ENCODE assay signal across 11 mouse cellular contexts in the genomic region with DNA sequence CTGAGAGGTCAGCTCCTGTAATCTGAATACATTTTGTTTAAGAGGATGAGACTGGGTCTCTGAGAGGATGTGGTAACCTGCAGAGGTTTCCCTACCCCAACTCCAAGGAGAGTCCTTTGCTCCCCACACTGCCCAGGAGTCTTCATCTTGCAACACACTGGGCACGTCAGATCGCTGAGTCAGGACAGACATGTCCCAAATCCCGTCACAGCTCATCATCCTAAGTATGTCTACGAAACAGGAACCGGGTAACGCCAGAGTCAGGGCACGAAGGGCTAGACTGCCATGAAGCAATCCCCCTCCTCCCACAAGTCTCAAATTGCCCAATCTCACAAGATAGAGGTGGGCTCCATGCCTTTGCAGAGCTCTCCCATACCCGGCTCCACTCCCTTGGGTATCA. TPM values are rescaled to one million over a fixed set of nuclear protein-coding genes. Genes with fewer than 3 reads are reported as not detected.
DNase-seq lines count a peak whose midpoint lies in the region; ATAC-seq and TF ChIP-seq lines count a peak whose summit lies in the region.
"Had no signal": no experiment of that assay in that cellular context is flagged by ENCODE, and none has a peak within 500 bp of the region (broad histone marks: within the 10 kb centered on the region; RNA-seq: fewer than 3 reads in every experiment).

No protein-coding gene starts in this region.

- intact Hi-C loops in heart, postnatal 10 days (cut with DNase I): no loop called here

- 86% methylated on average over 8 of the region's 8 CpGs for WGBS in heart, embryonic 14.5 days
- WGBS in midbrain, embryonic 13.5 days: 85% methylated on average over 8 of the region's 8 CpGs
- 93% methylated on average over 8 of the region's 8 CpGs for WGBS in midbrain, embryonic 14.5 days
- WGBS in lung, embryonic 15.5 days: 62% methylated on average over 8 of the region's 8 CpGs
- WGBS in stomach, postnatal 0 days: 78% methylated on average over 8 of the region's 8 CpGs

- no peak for DNase-seq in heart, postnatal 10 days
- DNase-seq in midbrain, embryonic 14.5 days: no peak
- DNase-seq in stomach, postnatal 0 days (ENCODE audit: low spot score): no peak
- no peak for DNase-seq in gastrocnemius, postnatal 25 days
- no peak for DNase-seq in cerebellum, adult 11-12 months
- DNase-seq: adrenal gland, adult 8-10 months; embryo, embryonic 11 days; layer of hippocampus, postnatal 36 days had no signal

- H3K4me1 ChIP-seq in heart, embryonic 14.5 days (ENCODE audit: control insufficient read depth in 2 of 2, insufficient read depth in 2 of 2, low read length in 2 of 2): peaks cover 13 to 17% of the 10 kb centered on the region in 2 experiments
- H3K4me1 ChIP-seq in midbrain, embryonic 13.5 days (replicated peaks): peaks cover 27% of the 10 kb centered on the region
- peaks cover 21% of the 10 kb centered on the region for H3K4me1 ChIP-seq in midbrain, embryonic 14.5 days (ENCODE audit: control insufficient read depth, insufficient read depth, low read length)
- peaks cover 26% of the 10 kb centered on the region for H3K4me1 ChIP-seq in lung, embryonic 15.5 days
- H3K4me1 ChIP-seq in stomach, postnatal 0 days (replicated peaks; ENCODE audit: control insufficient read depth, insufficient read depth): peaks cover 8% of the 10 kb centered on the region

- no peaks in the 10 kb centered on the region for H3K9me3 ChIP-seq in heart, embryonic 14.5 days (ENCODE audit: control insufficient read depth, low read length)
- H3K9me3 ChIP-seq in midbrain, embryonic 13.5 days: no peaks in the 10 kb centered on the region
- no peaks in the 10 kb centered on the region for H3K9me3 ChIP-seq in midbrain, embryonic 14.5 days (ENCODE audit: control insufficient read depth, low read length)
- no peaks in the 10 kb centered on the region for H3K9me3 ChIP-seq in lung, embryonic 15.5 days
- H3K9me3 ChIP-seq in stomach, postnatal 0 days (ENCODE audit: control insufficient read depth, low read length): no peaks in the 10 kb centered on the region

- no peak overlapping the region for H3K27ac ChIP-seq in heart, embryonic 14.5 days (replicated peaks in 1 of 2; ENCODE audit: control insufficient read depth in 1 of 2, insufficient read depth in 1 of 2, low read depth in 2 of 2, low read length in 2 of 2)
- no peak overlapping the region for H3K27ac ChIP-seq in midbrain, embryonic 13.5 days
- H3K27ac ChIP-seq in midbrain, embryonic 14.5 days (replicated peaks; ENCODE audit: low read depth, low read length): no peak overlapping the region
- no peak overlapping the region for H3K27ac ChIP-seq in lung, embryonic 15.5 days
- no peak overlapping the region for H3K27ac ChIP-seq in stomach, postnatal 0 days (replicated peaks)

- H3K9ac ChIP-seq in heart, embryonic 14.5 days (ENCODE audit: low read length): no peak overlapping the region
- H3K9ac ChIP-seq in midbrain, embryonic 13.5 days (replicated peaks): no peak overlapping the region
- H3K9ac ChIP-seq in midbrain, embryonic 14.5 days (replicated peaks; ENCODE audit: low read length): no peak overlapping the region
- H3K9ac ChIP-seq in lung, embryonic 15.5 days: no peak overlapping the region
- peak overlapping the region; percentile 23; the same call in 1 of the 2 replicates for H3K9ac ChIP-seq in stomach, postnatal 0 days (ENCODE audit: low read length)

- no peaks in the 10 kb centered on the region for H3K27me3 ChIP-seq in heart, embryonic 14.5 days (ENCODE audit: control insufficient read depth, insufficient read depth, low read length)
- no peaks in the 10 kb centered on the region for H3K27me3 ChIP-seq in midbrain, embryonic 13.5 days
- no peaks in the 10 kb centered on the region for H3K27me3 ChIP-seq in midbrain, embryonic 14.5 days (ENCODE audit: control insufficient read depth, insufficient read depth, low read length)
- H3K27me3 ChIP-seq in lung, embryonic 15.5 days: no peaks in the 10 kb centered on the region
- no peaks in the 10 kb centered on the region for H3K27me3 ChIP-seq in stomach, postnatal 0 days (ENCODE audit: control insufficient read depth, insufficient read depth, low read length)

- peaks cover 46% of the 10 kb centered on the region for H3K36me3 ChIP-seq in heart, embryonic 14.5 days (ENCODE audit: control insufficient read depth, insufficient read depth, low read length)
- H3K36me3 ChIP-seq in midbrain, embryonic 13.5 days: peaks cover 46% of the 10 kb centered on the region
- H3K36me3 ChIP-seq in midbrain, embryonic 14.5 days (ENCODE audit: control insufficient read depth, insufficient read depth, low read length): peaks cover 46% of the 10 kb centered on the region
- H3K36me3 ChIP-seq in lung, embryonic 15.5 days: peaks cover 37% of the 10 kb centered on the region
- H3K36me3 ChIP-seq in stomach, postnatal 0 days (ENCODE audit: control insufficient read depth, insufficient read depth, low read length): peaks cover 23% of the 10 kb centered on the region

- ATAC-seq in heart, embryonic 14.5 days (ENCODE audit: insufficient number of reproducible peaks, insufficient read depth, low FRiP score, low read depth): no peak
- no peak for ATAC-seq in midbrain, embryonic 13.5 days
- ATAC-seq in midbrain, embryonic 14.5 days (ENCODE audit: low FRiP score, low TSS enrichment): no peak
- no peak for ATAC-seq in lung, embryonic 15.5 days (ENCODE audit: borderline replicate concordance, extremely low read depth, low FRiP score, low TSS enrichment)
- ATAC-seq in stomach, postnatal 0 days (ENCODE audit: low FRiP score, low TSS enrichment): no peak

- TF ChIP-seq EP300 in stomach, postnatal 0 days (optimal IDR thresholded peaks at IDR 0.05): no peak

- TF ChIP-seq CTCF in stomach, postnatal 0 days (IDR thresholded peaks at IDR 0.05; ENCODE audit: low read depth): no peak

- no peak overlapping the region for H3K4me3 ChIP-seq in heart, embryonic 14.5 days (ENCODE audit: control insufficient read depth in 1 of 2, insufficient read depth in 1 of 2, low read depth in 1 of 2, low read length in 2 of 2)
- H3K4me3 ChIP-seq in midbrain, embryonic 13.5 days (replicated peaks): no peak overlapping the region
- H3K4me3 ChIP-seq in midbrain, embryonic 14.5 days (replicated peaks; ENCODE audit: low read depth, low read length): no peak overlapping the region
- H3K4me3 ChIP-seq in lung, embryonic 15.5 days: no peak overlapping the region
- H3K4me3 ChIP-seq in stomach, postnatal 0 days (ENCODE audit: low read depth, low read length): no peak overlapping the region

- H3K4me2 ChIP-seq in heart, embryonic 14.5 days (ENCODE audit: low read length): 0 out of 2 replicates have a peak overlapping the region, but pooled peaks have one; percentile 6
- peak overlapping the region; percentile 74 for H3K4me2 ChIP-seq in midbrain, embryonic 13.5 days (replicated peaks)
- H3K4me2 ChIP-seq in midbrain, embryonic 14.5 days (ENCODE audit: low read length): no peak overlapping the region
- H3K4me2 ChIP-seq in lung, embryonic 15.5 days: peak overlapping the region; percentile 83
- no peak overlapping the region for H3K4me2 ChIP-seq in stomach, postnatal 0 days (replicated peaks; ENCODE audit: low read depth)

RNA-seq across cellular contexts. Expression of gene Lrpap1, which starts 2.5 kb away (rescaled TPM):
- polyA plus RNA-seq in heart, embryonic 14.5 days (2014; fragmentation: Nextera tagmentation; extraction: Ambion mirVana): 124 and 150 TPM in 2 replicates
- total RNA-seq in heart, postnatal 10 days (2021): 10 to 100 TPM; 52.6 to 58.3 TPM
- polyA plus RNA-seq in midbrain, embryonic 13.5 days (2015; fragmentation: Nextera tagmentation; extraction: Ambion mirVana): 108 and 114 TPM in 2 replicates
- polyA plus RNA-seq in midbrain, embryonic 14.5 days (2014; fragmentation: Nextera tagmentation; extraction: Ambion mirVana): 132 and 136 TPM in 2 replicates
- 130 and 145 TPM in 2 replicates for polyA plus RNA-seq in lung, embryonic 15.5 days (2015; fragmentation: Nextera tagmentation; extraction: Ambion mirVana)
- polyA plus RNA-seq in stomach, postnatal 0 days (2015; fragmentation: Nextera tagmentation; extraction: Ambion mirVana): 101 and 116 TPM in 2 replicates
- 10 to 100 TPM; 22.2 to 35.2 TPM for total RNA-seq in gastrocnemius, postnatal 25 days (2021)

RNA-seq across cellular contexts. Expression of gene Dok7, which starts 46.5 kb away (rescaled TPM):
- polyA plus RNA-seq in heart, embryonic 14.5 days (2014; fragmentation: Nextera tagmentation; extraction: Ambion mirVana): 7.9 and 8.8 TPM in 2 replicates
- 10 to 100 TPM; 32.3 to 52.6 TPM for total RNA-seq in heart, postnatal 10 days (2021)
- polyA plus RNA-seq in midbrain, embryonic 13.5 days (2015; fragmentation: Nextera tagmentation; extraction: Ambion mirVana): 2.2 and 3.4 TPM in 2 replicates
- 3.6 and 6.2 TPM in 2 replicates for polyA plus RNA-seq in midbrain, embryonic 14.5 days (2014; fragmentation: Nextera tagmentation; extraction: Ambion mirVana)
- polyA plus RNA-seq in lung, embryonic 15.5 days (2015; fragmentation: Nextera tagmentation; extraction: Ambion mirVana): 1.6 and 2.6 TPM in 2 replicates
- polyA plus RNA-seq in stomach, postnatal 0 days (2015; fragmentation: Nextera tagmentation; extraction: Ambion mirVana): 0.72 and 1.0 TPM in 2 replicates
- 10 to 100 TPM; 19.9 to 29.3 TPM for total RNA-seq in gastrocnemius, postnatal 25 days (2021)

Comparison
In these comparisons a context has a peak if more than half of its experiments do, and no peak if none do; other contexts are left out.
1. H3K4me2 ChIP-seq: peak in heart, embryonic 14.5 days (single experiment), midbrain, embryonic 13.5 days (single experiment) and lung, embryonic 15.5 days (single experiment); none in midbrain, embryonic 14.5 days (single experiment) and stomach, postnatal 0 days (single experiment).